Mouse (Mus musculus): ENCODE results near the gene Cnppd1. TPM values are rescaled to one million over a fixed set of nuclear protein-coding genes. Genes with fewer than 3 reads are reported as not detected.

Gene Cnppd1
- 190 TPM in 1 of 2 replicates, not detected in the other for polyA plus RNA-seq (2012; ENCODE audit: insufficient read depth, insufficient read length, low replicate concordance, missing spikeins)

GRCm38 (mm10) chr1:75142301-75143261 lies at the start of gene Cnppd1, which contains the start of gene Retreg2:
Gene Cnppd1 (minus strand): TSS chr1:75142711.
Gene Retreg2 (plus strand): TSS chr1:75142778.
- H3K27ac ChIP-seq (ENCODE audit: insufficient read depth, low read depth, low read length): peak within 1 kb of the TSS; percentile 88
- under 1% methylated on average over 91 of the region's 91 CpGs for WGBS
- peak; percentile 94 for TF ChIP-seq POLR2A (IDR thresholded peaks at IDR 0.05; ENCODE audit: insufficient read depth, low read depth, low read length)
- peak; percentile 65 for TF ChIP-seq CTCF (IDR thresholded peaks at IDR 0.05; ENCODE audit: insufficient read depth, low read depth, low read length)
- peaks cover 26% of the 10 kb centered on the region for H3K4me1 ChIP-seq (ENCODE audit: control insufficient read depth, insufficient read depth, low read length)
- H3K4me3 ChIP-seq (ENCODE audit: insufficient read depth, low read depth, low read length): peak within 1 kb of the TSS; percentile 98

DNA sequence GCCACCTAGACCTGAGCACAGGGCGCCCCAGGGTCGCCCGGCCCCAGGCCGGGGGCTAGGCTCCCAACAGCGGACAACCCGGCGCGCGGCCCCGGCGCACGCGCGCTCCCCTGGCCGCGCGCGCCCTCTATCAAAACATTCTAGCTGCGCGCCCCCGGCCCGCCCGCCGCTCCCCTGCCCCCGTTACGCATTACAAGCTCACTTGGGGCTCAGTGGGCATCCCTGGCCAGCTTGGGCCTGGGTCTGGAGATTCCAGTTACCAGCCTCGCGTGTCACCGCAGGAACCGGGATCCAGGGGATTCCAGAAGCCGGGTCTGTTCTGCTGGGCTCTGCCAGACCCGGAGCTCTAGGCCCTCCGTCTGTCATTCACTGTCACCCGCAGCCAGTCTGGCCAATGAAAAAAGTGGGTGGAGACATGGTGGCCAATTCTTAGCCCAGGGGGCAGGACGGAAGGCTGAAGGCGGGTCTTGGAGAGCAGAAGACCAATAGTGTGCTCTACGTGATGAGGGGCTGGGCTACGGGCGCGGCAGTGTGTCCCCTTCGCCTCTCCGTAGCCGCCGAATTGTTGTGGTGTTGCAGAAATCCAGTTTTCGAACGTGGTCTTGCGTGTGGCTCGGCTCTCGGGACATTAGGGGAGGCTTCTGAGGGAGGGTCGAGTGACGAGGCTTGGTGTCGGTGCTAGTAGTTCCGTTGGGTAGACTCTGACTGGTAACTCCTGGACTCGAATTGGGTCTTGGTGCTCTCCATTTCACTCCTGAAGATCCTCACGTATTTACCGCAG lies 49.3 kb upstream of the Cnppd1 start, which contains the start of the genes Ankzf1 and Atg9a:
Ankzf1 (plus strand) TSS at position 530 of the 781 bp plus-strand sequence.
Atg9a (minus strand) TSS at position 575 of the 781 bp plus-strand sequence.
- Histone ChIP-seq H3K27ac (ENCODE audit: insufficient read depth, low read depth, low read length) (peak within 1 kb of the TSS; percentile 66), H3K4me3 (ENCODE audit: insufficient read depth, low read depth, low read length) (peak within 1 kb of the TSS; percentile 84), H3K4me1 (ENCODE audit: control insufficient read depth, insufficient read depth, low read length) (peaks cover 10% of the 10 kb centered on the region)
- WGBS: under 1% methylated on average over 56 of the region's 56 CpGs
- TF ChIP-seq POLR2A (IDR thresholded peaks at IDR 0.05; ENCODE audit: insufficient read depth, low read depth, low read length) (peak; percentile 89), CTCF (IDR thresholded peaks at IDR 0.05; ENCODE audit: insufficient read depth, low read depth, low read length) (no peak)

GRCm38 (mm10) chr1:75191258-75191621 lies 48.7 kb upstream of the Cnppd1 start:
- Histone ChIP-seq H3K4me3 (ENCODE audit: insufficient read depth, low read depth, low read length) (peak overlapping the region; percentile 84), H3K27ac (ENCODE audit: insufficient read depth, low read depth, low read length) (no peak overlapping the region), H3K4me1 (ENCODE audit: control insufficient read depth, insufficient read depth, low read length) (peaks cover 10% of the 10 kb centered on the region)
- TF ChIP-seq CTCF (IDR thresholded peaks at IDR 0.05; ENCODE audit: insufficient read depth, low read depth, low read length) (no peak), POLR2A (IDR thresholded peaks at IDR 0.05; ENCODE audit: insufficient read depth, low read depth, low read length) (no peak; the same call in 1 of the 2 replicates)
- 36% methylated on average over 5 of the region's 5 CpGs for WGBS

GRCm38 (mm10) chr1:75190577-75190976 lies 48.1 kb upstream of the Cnppd1 start:
- Histone ChIP-seq H3K4me1 (ENCODE audit: control insufficient read depth, insufficient read depth, low read length) (peaks cover 10% of the 10 kb centered on the region), H3K4me3 (ENCODE audit: insufficient read depth, low read depth, low read length) (peak overlapping the region; percentile 84; the same call in 1 of the 2 replicates), H3K27ac (ENCODE audit: insufficient read depth, low read depth, low read length) (no peak overlapping the region)
- TF ChIP-seq CTCF (IDR thresholded peaks at IDR 0.05; ENCODE audit: insufficient read depth, low read depth, low read length) (no peak), POLR2A (IDR thresholded peaks at IDR 0.05; ENCODE audit: insufficient read depth, low read depth, low read length) (no peak)
- WGBS: 71% methylated on average over 2 of the region's 2 CpGs

GRCm38 (mm10) chr1:75187914-75188483 lies 45.5 kb upstream of the Cnppd1 start:
- Histone ChIP-seq H3K27ac (ENCODE audit: insufficient read depth, low read depth, low read length) (no peak overlapping the region), H3K4me1 (ENCODE audit: control insufficient read depth, insufficient read depth, low read length) (peaks cover 10% of the 10 kb centered on the region), H3K4me3 (ENCODE audit: insufficient read depth, low read depth, low read length) (no peak overlapping the region)
- TF ChIP-seq POLR2A (IDR thresholded peaks at IDR 0.05; ENCODE audit: insufficient read depth, low read depth, low read length) (no peak), CTCF (IDR thresholded peaks at IDR 0.05; ENCODE audit: insufficient read depth, low read depth, low read length) (no peak)
- WGBS: 48% methylated on average over 2 of the region's 2 CpGs

DNA sequence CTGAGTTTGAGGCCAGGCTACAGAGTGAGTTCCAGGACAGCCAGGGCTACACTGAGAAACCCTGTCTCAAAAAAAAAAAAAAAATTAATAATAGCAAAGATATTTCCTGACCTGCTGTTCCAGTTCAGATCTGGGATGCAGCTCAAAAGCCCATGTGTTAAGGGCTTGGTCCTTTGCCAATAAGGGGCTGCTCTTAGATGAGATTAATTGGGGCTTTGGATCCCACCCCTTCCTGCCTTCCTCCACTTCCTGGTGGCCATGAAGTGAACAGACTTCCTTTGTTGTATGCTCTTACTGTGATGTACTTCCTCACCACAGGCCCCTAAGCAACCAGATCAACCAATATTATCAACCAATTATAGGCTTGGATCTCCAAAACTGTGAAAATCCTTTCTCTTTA lies 44.6 kb upstream of the Cnppd1 start:
- H3K27ac ChIP-seq (ENCODE audit: insufficient read depth, low read depth, low read length): no peak overlapping the region
- no peak overlapping the region for H3K4me3 ChIP-seq (ENCODE audit: insufficient read depth, low read depth, low read length)
- no peak for TF ChIP-seq CTCF (IDR thresholded peaks at IDR 0.05; ENCODE audit: insufficient read depth, low read depth, low read length)
- no peak for TF ChIP-seq POLR2A (IDR thresholded peaks at IDR 0.05; ENCODE audit: insufficient read depth, low read depth, low read length)
- peaks cover 10% of the 10 kb centered on the region for H3K4me1 ChIP-seq (ENCODE audit: control insufficient read depth, insufficient read depth, low read length)

DNA sequence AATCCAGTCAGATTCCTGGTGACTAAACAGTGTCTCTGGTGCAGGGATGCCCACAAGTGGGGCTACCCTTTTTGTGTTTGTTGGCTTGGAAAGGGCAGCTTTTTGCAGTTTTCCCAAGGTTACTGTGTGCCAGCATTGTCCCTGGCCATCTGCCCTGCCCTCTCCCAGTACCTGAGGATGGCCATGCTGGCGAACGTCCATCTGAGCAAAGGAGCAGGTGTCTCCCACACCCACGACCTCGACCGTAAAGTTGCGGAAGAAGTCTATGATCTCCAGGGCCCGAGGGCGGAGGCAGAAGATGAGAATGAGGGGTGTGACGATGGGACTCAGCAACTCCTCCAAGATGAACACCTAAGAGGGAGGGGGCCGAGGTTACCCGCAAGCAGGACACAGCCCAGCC lies 43.0 kb upstream of the Cnppd1 start:
- peaks cover 6% of the 10 kb centered on the region for H3K4me1 ChIP-seq (ENCODE audit: control insufficient read depth, insufficient read depth, low read length)
- WGBS: 92% methylated on average over 11 of the region's 11 CpGs
- TF ChIP-seq POLR2A (IDR thresholded peaks at IDR 0.05; ENCODE audit: insufficient read depth, low read depth, low read length) (no peak), CTCF (IDR thresholded peaks at IDR 0.05; ENCODE audit: insufficient read depth, low read depth, low read length) (no peak)
- no peak overlapping the region for H3K27ac ChIP-seq (ENCODE audit: insufficient read depth, low read depth, low read length)
- H3K4me3 ChIP-seq (ENCODE audit: insufficient read depth, low read depth, low read length): no peak overlapping the region

- H3K4me1 ChIP-seq (ENCODE audit: control insufficient read depth, insufficient read depth, low read length): peaks cover 11% of the 10 kb centered on the region
- H3K27ac ChIP-seq (ENCODE audit: insufficient read depth, low read depth, low read length): no peak overlapping the region
- H3K4me3 ChIP-seq (ENCODE audit: insufficient read depth, low read depth, low read length): no peak overlapping the region
- TF ChIP-seq POLR2A (IDR thresholded peaks at IDR 0.05; ENCODE audit: insufficient read depth, low read depth, low read length): no peak
- TF ChIP-seq CTCF (IDR thresholded peaks at IDR 0.05; ENCODE audit: insufficient read depth, low read depth, low read length): no peak; the same call in 1 of the 2 replicates
- WGBS: 73% methylated on average over 4 of the region's 4 CpGs
These were observed 39.6 kb upstream of the Cnppd1 start for GRCm38 (mm10) chr1:75182160-75182559.

All from olfactory bulb, adult 2 months (tissue).